Mouse (Mus musculus): Measurements from ENCODE around the gene Glyat.
"Not testable (repeated sequence)": the region's sequence is repeated elsewhere in the genome, so short reads cannot be mapped to it uniquely, and the experiment has no call there.

Glyat gene

GRCm38 (mm10) chr19:12633176-12633575 lies at the start of gene Glyat:
Gene Glyat (plus strand): TSS chr19:12633308.
- no peak for DNase-seq (ENCODE audit: low spot score)

- no peak for DNase-seq (ENCODE audit: low spot score)
These were observed 47.8 kb upstream of the Glyat start for GRCm38 (mm10) chr19:12585310-12585709.

- no peak for DNase-seq (ENCODE audit: low spot score)
These were observed 41.2 kb upstream of the Glyat start for GRCm38 (mm10) chr19:12591908-12592307.

GRCm38 (mm10) chr19:12595135-12595529 lies 38.0 kb upstream of the Glyat start:
- DNase-seq (ENCODE audit: low spot score), result no peak

GRCm38 (mm10) chr19:12595530-12596289 lies 37.4 kb upstream of the Glyat start:
- DNase-seq (ENCODE audit: low spot score), result peak; percentile 11

- no peak for DNase-seq (ENCODE audit: low spot score)
These were observed 36.6 kb upstream of the Glyat start for GRCm38 (mm10) chr19:12596290-12597072.

- no peak for DNase-seq (ENCODE audit: low spot score)
These were observed 36.1 kb upstream of the Glyat start for GRCm38 (mm10) chr19:12597073-12597405.

- DNase-seq (ENCODE audit: low spot score), result no peak
These were observed 34.4 kb upstream of the Glyat start for GRCm38 (mm10) chr19:12598674-12599073.

GRCm38 (mm10) chr19:12599674-12600073 lies 33.4 kb upstream of the Glyat start, which contains the start of gene Gm4952:
Gene Gm4952 (plus strand): TSS chr19:12599974.
- no peak for DNase-seq (ENCODE audit: low spot score)

- DNase-seq (ENCODE audit: low spot score), result no peak
These were observed 32.2 kb upstream of the Glyat start for GRCm38 (mm10) chr19:12600684-12601480.

GRCm38 (mm10) chr19:12608336-12608735 lies 24.8 kb upstream of the Glyat start:
- no peak for DNase-seq (ENCODE audit: low spot score)

GRCm38 (mm10) chr19:12613646-12614045 lies 19.5 kb upstream of the Glyat start:
- DNase-seq (ENCODE audit: low spot score), result no peak

GRCm38 (mm10) chr19:12634259-12634658 lies 1.2 kb downstream of the Glyat start:
- DNase-seq (ENCODE audit: low spot score), result no peak

- DNase-seq (ENCODE audit: low spot score), result no peak
These were observed 1.9 kb downstream of the Glyat start for GRCm38 (mm10) chr19:12634963-12635362.

GRCm38 (mm10) chr19:12636863-12637262 lies 3.8 kb downstream of the Glyat start:
- no peak for DNase-seq (ENCODE audit: low spot score)

GRCm38 (mm10) chr19:12638049-12638448 lies 4.9 kb downstream of the Glyat start:
- no peak for DNase-seq (ENCODE audit: low spot score)

- DNase-seq (ENCODE audit: low spot score), result no peak
These were observed 16.4 kb downstream of the Glyat start for GRCm38 (mm10) chr19:12649511-12649910.

GRCm38 (mm10) chr19:12666156-12666555 lies 33.0 kb downstream of the Glyat start:
- DNase-seq (ENCODE audit: low spot score), result no peak

GRCm38 (mm10) chr19:12668601-12669000 lies 35.5 kb downstream of the Glyat start:
- not testable (repeated sequence) for DNase-seq (ENCODE audit: low spot score)

- DNase-seq (ENCODE audit: low spot score), result no peak
These were observed 37.0 kb downstream of the Glyat start, which contains the start of gene Olfr1442 for GRCm38 (mm10) chr19:12670139-12670538. Gene Olfr1442 (plus strand): TSS chr19:12670439.

GRCm38 (mm10) chr19:12671051-12671450 lies 37.9 kb downstream of the Glyat start:
- DNase-seq (ENCODE audit: low spot score), result no peak

- no peak for DNase-seq (ENCODE audit: low spot score)
These were observed 44.7 kb downstream of the Glyat start, which contains the start of gene Olfr1443 for GRCm38 (mm10) chr19:12677812-12678211. Gene Olfr1443 (plus strand): TSS chr19:12678112.

All from ovary, adult 18-20 months (tissue).